Mouse (Mus musculus) ES-Bruce4 (cell line): ENCODE results near the gene Zfp618.

ENCODE experiments used
- CTCF ChIP-seq: IDR thresholded peaks from one replicate; pipeline ENCODE4 v1.8.1; 2011; ENCODE audit warnings: low read depth, low read length
- EP300 ChIP-seq: IDR thresholded peaks from 2 replicates; pipeline ENCODE4 v1.6.1; 2011; ENCODE audit warnings: low read depth, low read length; ENCODE audit not compliant: insufficient read depth
- POLR2A ChIP-seq: IDR thresholded peaks from one replicate; pipeline ENCODE4 v1.8.1; 2011; ENCODE audit warnings: low read length; ENCODE audit not compliant: insufficient read depth

DNA sequence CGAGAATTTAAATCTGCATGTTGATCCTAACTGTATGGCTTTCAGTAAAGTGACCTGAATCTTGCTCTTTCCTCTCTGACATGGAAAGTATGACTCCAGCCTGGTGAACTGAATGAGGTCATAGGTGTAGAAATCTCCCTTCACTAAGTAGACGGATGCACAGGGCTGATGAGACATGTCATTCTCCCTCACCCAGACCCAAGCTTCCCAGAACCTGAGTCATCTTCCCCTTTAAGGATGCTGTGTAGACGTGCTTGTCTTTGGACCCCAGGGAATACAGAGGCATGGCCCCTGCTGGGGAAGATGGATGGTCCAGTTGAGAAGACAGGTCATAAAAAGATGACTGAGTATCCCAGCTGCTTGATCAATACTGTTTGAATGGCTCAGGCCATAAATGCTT lies 83.2 kb downstream of the Zfp618 start:
- TF ChIP-seq POLR2A (no peak), CTCF (no peak), EP300 (no peak)
